Mouse (Mus musculus) stomach, embryonic 16.5 days (tissue): ENCODE measurements at regions not wholly inside any gene's neighbourhood (a gene's known extent, or its start where the extent isn't known, plus 50 kb on each side); places are given as distances from the start of the nearest gene placed in this dataset.

Experiments used
- ATAC-seq: fragments of 200-750 bp; cut with Nextera tagmentation; 2 replicates; pipeline ENCODE4 v1.8.0; 2017; ENCODE audit warnings: moderate number of reproducible peaks, moderate TSS enrichment; ENCODE audit not compliant: insufficient read depth, low FRiP score
- H3K27ac ChIP-seq: fragments of 300-500 bp; sonication (generic); 2 replicates; pipeline ENCODE4 v1.5.1; 2014; ENCODE audit warnings: low read length
- H3K27me3 ChIP-seq: fragments of 300-500 bp; sonication (generic); 2 replicates; pipeline ENCODE4 v1.6.1; 2014; ENCODE audit warnings: low read length, control low read depth, mixed read lengths; ENCODE audit not compliant: control insufficient read depth, insufficient read depth
- H3K36me3 ChIP-seq: fragments of 300-500 bp; sonication (generic); 2 replicates; pipeline ENCODE4 v1.6.1; 2014; ENCODE audit warnings: low read length; ENCODE audit not compliant: control insufficient read depth, insufficient read depth
- H3K4me1 ChIP-seq: fragments of 300-500 bp; sonication (generic); 2 replicates; pipeline ENCODE4 v1.6.1; 2014; ENCODE audit warnings: low read length, control low read depth, mixed read lengths; ENCODE audit not compliant: control insufficient read depth, insufficient read depth
- H3K4me2 ChIP-seq: fragments of 300-500 bp; sonication (generic); 2 replicates; pipeline ENCODE4 v1.6.1; 2014; ENCODE audit warnings: low read depth, low read length, mixed read lengths
- H3K4me3 ChIP-seq: fragments of 300-500 bp; sonication (generic); replicated peaks from 2 replicates; pipeline ENCODE4 v1.5.1; 2014; ENCODE audit warnings: mild to moderate bottlenecking, low read length
- H3K9ac ChIP-seq: fragments of 300-500 bp; sonication (generic); 2 replicates; pipeline ENCODE4 v1.6.1; 2014; ENCODE audit warnings: low read length
- H3K9me3 ChIP-seq: fragments of 300-500 bp; sonication (generic); replicated peaks from 2 replicates; pipeline ENCODE4 v1.6.1; 2016; ENCODE audit warnings: low read length, control low read depth; ENCODE audit not compliant: control insufficient read depth
- WGBS: fragments of 180-500 bp; shearing (Covaris S2); extraction: QIAGEN DNeasy Blood & Tissue Kit; methylation state at CpG from one replicate; pipeline ENCODE4 v1.1.7; 2014; 5-methylcytosine and 5-hydroxymethylcytosine counted together

GRCm38 (mm10) chr9:89858005-89858404 lies 51.7 kb upstream of the Rasgrf1 start:
- Histone ChIP-seq H3K27ac (no peak overlapping the region), H3K36me3 (no peaks in the 10 kb centered on the region), H3K4me2 (no peak overlapping the region), H3K27me3 (no peaks in the 10 kb centered on the region), H3K9me3 (no peaks in the 10 kb centered on the region), H3K9ac (no peak overlapping the region), H3K4me3 (no peak overlapping the region), H3K4me1 (no peaks in the 10 kb centered on the region)
- ATAC-seq: no peak

GRCm38 (mm10) chr9:89850491-89851282 lies 59.0 kb upstream of the Rasgrf1 start:
- no peak for ATAC-seq
- no peaks in the 10 kb centered on the region for H3K4me1 ChIP-seq
- no peak overlapping the region for H3K9ac ChIP-seq
- no peak overlapping the region for H3K4me2 ChIP-seq
- H3K9me3 ChIP-seq: no peaks in the 10 kb centered on the region
- 74% methylated on average over 10 of the region's 10 CpGs for WGBS
- H3K27ac ChIP-seq: no peak overlapping the region
- H3K27me3 ChIP-seq: no peaks in the 10 kb centered on the region
- no peak overlapping the region for H3K4me3 ChIP-seq
- H3K36me3 ChIP-seq: no peaks in the 10 kb centered on the region

- 68% methylated on average over 3 of the region's 3 CpGs for WGBS
- Histone ChIP-seq H3K36me3 (no peaks in the 10 kb centered on the region), H3K9me3 (no peaks in the 10 kb centered on the region), H3K4me3 (no peak overlapping the region), H3K27me3 (no peaks in the 10 kb centered on the region), H3K4me1 (no peaks in the 10 kb centered on the region), H3K9ac (no peak overlapping the region), H3K4me2 (no peak overlapping the region), H3K27ac (no peak overlapping the region)
- no peak for ATAC-seq
These were observed 59.8 kb upstream of the Rasgrf1 start for GRCm38 (mm10) chr9:89849947-89850346.

- Histone ChIP-seq H3K27me3 (no peaks in the 10 kb centered on the region), H3K27ac (no peak overlapping the region), H3K4me2 (no peak overlapping the region), H3K36me3 (no peaks in the 10 kb centered on the region), H3K4me1 (no peaks in the 10 kb centered on the region), H3K9me3 (no peaks in the 10 kb centered on the region), H3K9ac (no peak overlapping the region), H3K4me3 (no peak overlapping the region)
- WGBS: 76% methylated on average over 3 of the region's 3 CpGs
- ATAC-seq: no peak
These were observed 61.1 kb upstream of the Rasgrf1 start for GRCm38 (mm10) chr9:89848571-89848970.

- Histone ChIP-seq H3K9ac (no peak overlapping the region), H3K4me3 (no peak overlapping the region), H3K4me1 (no peaks in the 10 kb centered on the region), H3K36me3 (no peaks in the 10 kb centered on the region), H3K4me2 (no peak overlapping the region), H3K27ac (no peak overlapping the region), H3K9me3 (no peaks in the 10 kb centered on the region), H3K27me3 (no peaks in the 10 kb centered on the region)
- no peak for ATAC-seq
These were observed 62.7 kb upstream of the Rasgrf1 start for GRCm38 (mm10) chr9:89846973-89847372.

- Histone ChIP-seq H3K9ac (no peak overlapping the region), H3K27me3 (no peaks in the 10 kb centered on the region), H3K4me2 (no peak overlapping the region), H3K27ac (no peak overlapping the region), H3K36me3 (no peaks in the 10 kb centered on the region), H3K9me3 (no peaks in the 10 kb centered on the region), H3K4me1 (no peaks in the 10 kb centered on the region), H3K4me3 (no peak overlapping the region)
- WGBS: 88% methylated on average over 8 of the region's 8 CpGs
- no peak for ATAC-seq
These were observed 67.0 kb upstream of the Rasgrf1 start for GRCm38 (mm10) chr9:89842776-89843089.

- 52% methylated on average over 12 of the region's 12 CpGs for WGBS
- ATAC-seq: no peak
These were observed 67.6 kb upstream of the Rasgrf1 start for GRCm38 (mm10) chr9:89841866-89842775.

GRCm38 (mm10) chr9:89841371-89841770 lies 68.3 kb upstream of the Rasgrf1 start:
- H3K27me3 ChIP-seq: no peaks in the 10 kb centered on the region
- H3K27ac ChIP-seq: no peak overlapping the region
- H3K9me3 ChIP-seq: no peaks in the 10 kb centered on the region
- no peaks in the 10 kb centered on the region for H3K4me1 ChIP-seq
- 31% methylated on average over 2 of the region's 2 CpGs for WGBS
- H3K4me3 ChIP-seq: no peak overlapping the region
- no peak overlapping the region for H3K9ac ChIP-seq
- no peak for ATAC-seq
- H3K4me2 ChIP-seq: no peak overlapping the region
- no peaks in the 10 kb centered on the region for H3K36me3 ChIP-seq

More at GRCm38 (mm10) chr9:89841866-89842775, 67.6 kb upstream of the Rasgrf1 start:
- H3K27me3 ChIP-seq: no peaks in the 10 kb centered on the region
- no peak overlapping the region for H3K9ac ChIP-seq
- H3K36me3 ChIP-seq: no peaks in the 10 kb centered on the region
- H3K9me3 ChIP-seq: no peaks in the 10 kb centered on the region
- H3K4me3 ChIP-seq: no peak overlapping the region
- H3K27ac ChIP-seq: no peak overlapping the region
- H3K4me1 ChIP-seq: no peaks in the 10 kb centered on the region
- no peak overlapping the region for H3K4me2 ChIP-seq

- Histone ChIP-seq H3K36me3 (no peaks in the 10 kb centered on the region), H3K4me2 (no peak overlapping the region), H3K27ac (no peak overlapping the region), H3K4me3 (no peak overlapping the region), H3K9ac (no peak overlapping the region), H3K4me1 (no peaks in the 10 kb centered on the region), H3K9me3 (no peaks in the 10 kb centered on the region), H3K27me3 (no peaks in the 10 kb centered on the region)
- WGBS: 78% methylated on average over 7 of the region's 7 CpGs
- ATAC-seq: no peak
These were observed 73.1 kb upstream of the Rasgrf1 start for GRCm38 (mm10) chr9:89836454-89837245.
